Mouse (Mus musculus): ENCODE results near the gene G430095P16Rik. TPM values are rescaled to one million over a fixed set of nuclear protein-coding genes. Genes with fewer than 3 reads are reported as not detected.

Gene G430095P16Rik
- polyA plus RNA-seq, 1 experiment = 9.4 TPM

- Histone ChIP-seq H3K36me3 (ENCODE audit: control insufficient read depth, insufficient read depth) (peaks cover 5% of the 10 kb centered on the region), H3K27me3 (ENCODE audit: control insufficient read depth, insufficient read depth, insufficient read length) (no peaks in the 10 kb centered on the region), H3K4me3 (no peak overlapping the region), H3K4me2 (ENCODE audit: low read depth) (no peak overlapping the region), H3K79me2 (ENCODE audit: control insufficient read depth, insufficient read depth) (no peaks in the 10 kb centered on the region), H3ac (ENCODE audit: control insufficient read depth, insufficient read length) (no peak overlapping the region)
- TF ChIP-seq USF1 (IDR thresholded peaks at IDR 0.05; ENCODE audit: low read depth) (no peak), POLR2A (IDR thresholded peaks at IDR 0.05; ENCODE audit: insufficient read length, low read depth) (peak; percentile 19), REST (IDR thresholded peaks at IDR 0.05; ENCODE audit: insufficient read depth, insufficient read length) (no peak)
Observed at GRCm38 (mm10) chr8:84708774-84709475, 13.9 kb upstream of the G430095P16Rik start.

- Histone ChIP-seq H3K4me3 (no peak overlapping the region), H3K36me3 (ENCODE audit: control insufficient read depth, insufficient read depth) (peaks cover 5% of the 10 kb centered on the region), H3ac (ENCODE audit: control insufficient read depth, insufficient read length) (no peak overlapping the region), H3K4me2 (ENCODE audit: low read depth) (no peak overlapping the region), H3K79me2 (ENCODE audit: control insufficient read depth, insufficient read depth) (no peaks in the 10 kb centered on the region), H3K27me3 (ENCODE audit: control insufficient read depth, insufficient read depth, insufficient read length) (no peaks in the 10 kb centered on the region)
- no peak for TF ChIP-seq CEBPB (IDR thresholded peaks at IDR 0.05; ENCODE audit: insufficient read depth, poor library complexity, severe bottlenecking)
Observed at GRCm38 (mm10) chr8:84709931-84710330, 12.9 kb upstream of the G430095P16Rik start.

DNA sequence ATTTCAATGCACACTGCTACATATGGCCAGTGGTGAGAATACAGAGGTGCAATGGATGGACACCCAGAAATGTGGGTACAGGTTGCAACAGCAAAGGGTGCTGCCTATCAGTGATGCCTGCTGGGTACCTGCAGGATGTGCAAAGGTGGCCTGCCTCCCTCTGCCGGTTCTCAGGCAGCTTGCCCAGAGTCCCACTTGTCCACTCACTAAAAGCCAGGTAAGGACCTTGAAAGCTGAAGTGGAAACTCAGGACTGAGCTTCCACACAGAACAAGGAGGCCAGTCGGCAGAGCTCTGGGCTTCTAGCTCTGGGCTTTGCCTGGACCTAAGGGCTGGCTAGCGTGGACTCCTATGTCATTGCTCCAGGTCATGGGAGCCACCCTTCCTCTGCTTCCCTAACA lies 11.5 kb upstream of the G430095P16Rik start:
- Histone ChIP-seq H3K4me2 (ENCODE audit: low read depth) (peak overlapping the region; percentile 68), H3K36me3 (ENCODE audit: control insufficient read depth, insufficient read depth) (peaks cover 5% of the 10 kb centered on the region), H3ac (ENCODE audit: control insufficient read depth, insufficient read length) (no peak overlapping the region), H3K79me2 (ENCODE audit: control insufficient read depth, insufficient read depth) (no peaks in the 10 kb centered on the region), H3K27me3 (ENCODE audit: control insufficient read depth, insufficient read depth, insufficient read length) (no peaks in the 10 kb centered on the region), H3K4me3 (no peak overlapping the region)
- no peak for TF ChIP-seq TCF3 (IDR thresholded peaks at IDR 0.05; ENCODE audit: insufficient read length, low read depth)
- TF ChIP-seq POLR2A (IDR thresholded peaks at IDR 0.05; ENCODE audit: insufficient read length, low read depth) = peak; percentile 13

GRCm38 (mm10) chr8:84711933-84712758 lies 10.7 kb upstream of the G430095P16Rik start:
- Histone ChIP-seq H3ac (ENCODE audit: control insufficient read depth, insufficient read length) (no peak overlapping the region), H3K79me2 (ENCODE audit: control insufficient read depth, insufficient read depth) (no peaks in the 10 kb centered on the region), H3K4me2 (ENCODE audit: low read depth) (peak overlapping the region; percentile 68), H3K36me3 (ENCODE audit: control insufficient read depth, insufficient read depth) (peaks cover 5% of the 10 kb centered on the region), H3K4me3 (no peak overlapping the region), H3K27me3 (ENCODE audit: control insufficient read depth, insufficient read depth, insufficient read length) (no peaks in the 10 kb centered on the region)
- TF ChIP-seq CEBPB (IDR thresholded peaks at IDR 0.05; ENCODE audit: insufficient read depth, poor library complexity, severe bottlenecking) = peak; percentile 48; the same call in 1 of the 2 replicates
- no peak for TF ChIP-seq MYOG (IDR thresholded peaks at IDR 0.05; ENCODE audit: control insufficient read depth in 1 of 3, insufficient read depth in 1 of 3, insufficient read length in 2 of 3, low read depth in 2 of 3)
- peak; percentile 15 for TF ChIP-seq POLR2A (IDR thresholded peaks at IDR 0.05; ENCODE audit: insufficient read length, low read depth)

GRCm38 (mm10) chr8:84712759-84713120 lies 10.1 kb upstream of the G430095P16Rik start:
- Histone ChIP-seq H3K4me3 (no peak overlapping the region), H3ac (ENCODE audit: control insufficient read depth, insufficient read length) (no peak overlapping the region), H3K79me2 (ENCODE audit: control insufficient read depth, insufficient read depth) (no peaks in the 10 kb centered on the region), H3K36me3 (ENCODE audit: control insufficient read depth, insufficient read depth) (peaks cover 9% of the 10 kb centered on the region), H3K4me2 (ENCODE audit: low read depth) (peak overlapping the region; percentile 68), H3K27me3 (ENCODE audit: control insufficient read depth, insufficient read depth, insufficient read length) (no peaks in the 10 kb centered on the region)
- no peak for TF ChIP-seq REST (IDR thresholded peaks at IDR 0.05; ENCODE audit: insufficient read depth, insufficient read length)
- TF ChIP-seq MYOG (IDR thresholded peaks at IDR 0.05; ENCODE audit: control insufficient read depth in 1 of 3, insufficient read depth in 1 of 3, insufficient read length in 2 of 3, low read depth in 2 of 3) = no peak
- TF ChIP-seq TCF3 (IDR thresholded peaks at IDR 0.05; ENCODE audit: insufficient read length, low read depth) = no peak
- no peak for TF ChIP-seq CEBPB (IDR thresholded peaks at IDR 0.05; ENCODE audit: insufficient read depth, poor library complexity, severe bottlenecking)
- no peak for TF ChIP-seq E2F4 (IDR thresholded peaks at IDR 0.05; ENCODE audit: insufficient read depth)
- no peak for TF ChIP-seq POLR2A (IDR thresholded peaks at IDR 0.05; ENCODE audit: insufficient read length, low read depth)
- TF ChIP-seq TCF12 (IDR thresholded peaks at IDR 0.05; ENCODE audit: insufficient read depth, poor library complexity, severe bottlenecking) = no peak
- no peak for TF ChIP-seq POLR2AphosphoS2 (IDR thresholded peaks at IDR 0.05; ENCODE audit: insufficient read length, low read depth)
- no peak for TF ChIP-seq MAX (IDR thresholded peaks at IDR 0.05; ENCODE audit: low read depth)
- TF ChIP-seq SRF (IDR thresholded peaks at IDR 0.05; ENCODE audit: control insufficient read depth, insufficient read length, low read depth) = no peak
- TF ChIP-seq MYOD1 (IDR thresholded peaks at IDR 0.05; ENCODE audit: control insufficient read depth in 1 of 3, insufficient read length in 2 of 3, low read depth in 2 of 3) = no peak
- TF ChIP-seq USF1 (IDR thresholded peaks at IDR 0.05; ENCODE audit: low read depth) = no peak

Measured in myocyte (in vitro differentiated cells).